Mouse (Mus musculus) forebrain, embryonic 14.5 days (tissue): ENCODE data around the gene Mettl25. TPM values are rescaled to one million over a fixed set of nuclear protein-coding genes. Genes with fewer than 3 reads are reported as not detected.

Experiments
- ATAC-seq: fragments of 200-750 bp; cut with Nextera tagmentation; 2 replicates; pipeline ENCODE4 v1.8.0; 2017; ENCODE audit warnings: mild to moderate bottlenecking, moderate library complexity
- DNase-seq: peaks from one replicate; pipeline ENCODE4 v3.0.0-alpha.2; 2015; ENCODE audit warnings: low spot score
- H3K27ac ChIP-seq: fragments of 300-500 bp; sonication (generic); 2 replicates; pipeline ENCODE4 v1.5.1; 2014; ENCODE audit warnings: low read depth, mild to moderate bottlenecking, control low read depth, low read length, moderate library complexity
- H3K27me3 ChIP-seq: fragments of 300-500 bp; sonication (generic); replicated peaks from 2 replicates; pipeline ENCODE4 v1.6.1; 2014; ENCODE audit warnings: low read length, control low read depth, mixed read lengths; ENCODE audit not compliant: control insufficient read depth, insufficient read depth
- H3K36me3 ChIP-seq: fragments of 300-500 bp; sonication (generic); 2 replicates; pipeline ENCODE4 v1.6.1; 2014; ENCODE audit warnings: low read length, control low read depth; ENCODE audit not compliant: control insufficient read depth, insufficient read depth
- H3K4me1 ChIP-seq: fragments of 300-500 bp; sonication (generic); 2 replicates; pipeline ENCODE4 v1.6.1; 2014; ENCODE audit warnings: antibody characterized with exemption, low read length, control low read depth; ENCODE audit not compliant: control insufficient read depth, insufficient read depth
- H3K4me2 ChIP-seq: fragments of 300-500 bp; sonication (generic); 2 replicates; pipeline ENCODE4 v1.6.1; 2014; ENCODE audit warnings: mild to moderate bottlenecking, control low read depth, low read length
- H3K4me3 ChIP-seq: fragments of 300-500 bp; sonication (generic); 2 replicates; pipeline ENCODE4 v1.5.1; 2014; ENCODE audit warnings: low read depth, low read length, control low read depth
- H3K9ac ChIP-seq: fragments of 300-500 bp; sonication (generic); 2 replicates; pipeline ENCODE4 v1.6.1; 2014; ENCODE audit warnings: mild to moderate bottlenecking, low read length, control low read depth, moderate library complexity
- H3K9me3 ChIP-seq: fragments of 300-500 bp; sonication (generic); replicated peaks from 2 replicates; pipeline ENCODE4 v1.6.1; 2016; ENCODE audit warnings: low read length, control low read depth, mixed read lengths; ENCODE audit not compliant: control insufficient read depth
- WGBS: fragments of 180-500 bp; shearing (Covaris S2); extraction: QIAGEN DNeasy Blood & Tissue Kit; methylation state at CpG from one replicate; pipeline ENCODE4 v1.1.7; 2014; 5-methylcytosine and 5-hydroxymethylcytosine counted together
- polyA plus RNA-seq: library from polyadenylated mRNA; unstranded; fragments of >200 nt; fragmentation: Nextera tagmentation; extraction: Ambion mirVana; gene quantifications from 2 replicates; pipeline ENCODE4 v1.2.1, GENCODE M21; 2014

Gene Mettl25
- polyA plus RNA-seq, 1 experiment from 2014 or later: 14.5 TPM

DNA sequence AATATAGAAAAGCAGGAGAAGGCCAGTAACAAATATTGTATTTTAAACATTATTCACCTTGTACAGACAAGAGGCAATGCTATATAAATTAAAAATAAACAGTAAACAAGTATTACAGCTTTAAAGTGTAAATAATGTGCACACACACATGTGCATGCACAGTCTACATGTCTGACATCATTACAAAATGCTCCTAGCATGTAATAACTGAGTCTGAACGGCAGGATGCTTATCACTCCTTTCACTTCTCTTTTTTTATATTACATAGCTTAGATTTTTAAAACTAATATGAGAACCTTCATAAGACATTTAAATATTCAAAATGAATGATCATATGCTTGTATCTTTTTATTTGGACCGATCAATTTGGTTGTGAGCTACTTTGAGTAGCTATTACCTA lies 77.2 kb downstream of the Mettl25 start:
- DNase-seq (no peak), ATAC-seq (no peak)
- no peaks in the 10 kb centered on the region for H3K27me3 ChIP-seq
- no peak overlapping the region for H3K4me3 ChIP-seq
- no peak overlapping the region for H3K9ac ChIP-seq
- no peaks in the 10 kb centered on the region for H3K4me1 ChIP-seq
- no peaks in the 10 kb centered on the region for H3K9me3 ChIP-seq
- H3K4me2 ChIP-seq: no peak overlapping the region
- H3K36me3 ChIP-seq: no peaks in the 10 kb centered on the region
- 90% methylated on average over 2 of the region's 2 CpGs for WGBS
- no peak overlapping the region for H3K27ac ChIP-seq

DNA sequence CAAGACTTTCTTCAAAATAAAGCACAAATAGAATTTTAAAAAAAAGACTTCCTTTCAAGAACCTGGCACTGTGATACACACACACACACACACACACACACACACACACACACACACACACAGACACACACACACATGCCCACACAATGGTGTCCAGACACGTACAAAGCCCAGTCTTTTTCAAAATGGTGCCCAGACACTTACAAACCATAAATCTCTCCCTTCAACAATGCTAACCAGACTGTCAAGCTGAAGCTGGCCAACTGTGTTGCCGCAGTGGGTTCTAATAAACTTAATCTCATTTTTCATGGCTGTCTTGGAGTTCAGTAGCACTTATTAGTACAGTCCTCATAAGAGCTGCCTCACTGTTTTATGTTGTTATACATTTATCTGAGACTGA lies 80.7 kb downstream of the Mettl25 start:
- Histone ChIP-seq H3K9ac (no peak overlapping the region), H3K27ac (no peak overlapping the region), H3K4me1 (no peaks in the 10 kb centered on the region), H3K36me3 (no peaks in the 10 kb centered on the region), H3K27me3 (no peaks in the 10 kb centered on the region), H3K9me3 (no peaks in the 10 kb centered on the region), H3K4me3 (no peak overlapping the region), H3K4me2 (no peak overlapping the region)
- DNase-seq (no peak), ATAC-seq (no peak)
- WGBS: 72% methylated on average over 2 of the region's 2 CpGs

DNA sequence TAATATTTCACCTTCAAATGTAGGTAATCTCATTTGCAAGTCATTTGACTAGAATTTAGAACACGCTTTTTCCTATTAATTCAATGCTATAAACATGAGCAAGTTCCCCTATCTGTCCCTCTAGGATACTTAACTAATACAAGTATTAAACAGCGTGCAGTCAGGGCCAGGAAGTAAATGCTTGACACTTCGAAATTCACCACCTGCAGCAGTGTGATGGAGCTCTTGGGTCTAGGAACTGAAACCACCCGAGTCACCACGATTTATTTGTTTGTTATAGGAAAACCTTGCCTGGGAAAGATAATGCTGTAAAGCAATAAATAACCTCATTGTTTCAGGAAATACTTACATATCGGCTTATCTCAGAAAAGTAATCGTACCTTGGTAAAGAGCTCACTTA lies 81.1 kb downstream of the Mettl25 start:
- DNase-seq (no peak), ATAC-seq (no peak)
- no peaks in the 10 kb centered on the region for H3K9me3 ChIP-seq
- no peak overlapping the region for H3K9ac ChIP-seq
- no peak overlapping the region for H3K27ac ChIP-seq
- 91% methylated on average over 7 of the region's 7 CpGs for WGBS
- H3K4me3 ChIP-seq: no peak overlapping the region
- H3K4me1 ChIP-seq: no peaks in the 10 kb centered on the region
- no peaks in the 10 kb centered on the region for H3K27me3 ChIP-seq
- no peaks in the 10 kb centered on the region for H3K36me3 ChIP-seq
- H3K4me2 ChIP-seq: no peak overlapping the region

DNA sequence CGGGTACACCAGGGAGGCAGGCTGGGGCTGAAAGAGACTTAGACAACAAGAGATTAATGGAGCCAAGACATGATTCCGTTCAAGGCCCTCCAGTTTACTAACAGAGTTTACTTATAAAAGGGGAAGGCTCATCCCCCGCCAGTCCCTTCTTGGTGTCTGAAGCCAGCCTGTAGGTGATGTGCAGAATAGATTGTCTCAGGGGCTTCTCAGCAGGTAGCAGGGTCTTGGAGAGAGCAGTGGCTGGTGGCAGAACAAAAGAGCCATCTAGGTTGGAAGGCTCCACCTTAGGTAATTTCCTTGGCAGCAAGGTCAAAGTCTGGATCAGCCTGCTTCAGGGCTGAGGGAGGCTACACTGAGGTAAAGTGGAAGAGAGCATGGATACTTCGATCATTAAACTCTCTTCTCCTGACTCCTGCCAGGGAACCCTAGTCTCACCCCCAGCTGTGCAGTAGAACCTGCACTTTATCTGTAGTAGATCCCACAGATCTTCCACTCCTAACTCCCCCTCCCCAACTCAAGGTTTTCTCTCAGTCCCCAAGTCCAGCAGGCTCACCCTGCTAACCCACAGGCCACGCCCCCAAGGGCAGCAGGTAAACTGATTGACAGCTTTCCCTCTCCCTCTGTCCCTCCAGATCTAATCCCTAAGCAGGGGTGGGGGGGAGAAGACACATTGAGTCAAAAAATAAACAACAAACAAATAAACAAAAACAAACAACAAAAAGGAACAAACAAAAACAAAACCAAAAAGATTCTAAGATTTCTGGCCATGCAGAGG lies 87.2 kb downstream of the Mettl25 start:
- ATAC-seq: no peak

DNA sequence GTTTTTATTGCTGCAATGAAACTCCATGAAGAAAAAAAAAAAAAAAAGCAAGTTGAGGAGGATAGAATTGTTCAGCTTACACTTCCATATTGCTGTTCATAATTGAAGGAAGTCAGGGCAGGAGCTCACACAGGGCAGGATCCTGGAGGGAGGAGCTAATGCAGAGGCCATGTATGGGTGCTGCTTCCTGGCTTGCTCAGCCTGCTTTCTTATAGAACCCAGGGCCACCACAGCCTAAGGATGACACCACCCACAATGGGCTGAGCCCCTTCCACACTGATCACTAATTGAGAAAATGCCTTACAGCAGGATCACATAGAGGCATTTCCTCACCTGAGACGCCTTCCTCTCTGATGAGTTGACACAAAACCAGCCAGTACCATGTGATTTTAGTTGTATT lies 95.2 kb downstream of the Mettl25 start:
- Histone ChIP-seq H3K9ac (no peak overlapping the region), H3K9me3 (no peaks in the 10 kb centered on the region), H3K36me3 (no peaks in the 10 kb centered on the region), H3K27ac (no peak overlapping the region), H3K27me3 (no peaks in the 10 kb centered on the region), H3K4me1 (no peaks in the 10 kb centered on the region), H3K4me3 (no peak overlapping the region), H3K4me2 (no peak overlapping the region)
- ATAC-seq (no peak), DNase-seq (no peak)
- WGBS: 100% methylated on average over 1 of the region's 1 CpGs

More for the DNA sequence above, 87.2 kb downstream of the Mettl25 start:
- no peak for DNase-seq
- Histone ChIP-seq H3K9me3 (no peaks in the 10 kb centered on the region), H3K4me3 (no peak overlapping the region), H3K27ac (no peak overlapping the region), H3K36me3 (no peaks in the 10 kb centered on the region), H3K9ac (no peak overlapping the region), H3K4me2 (no peak overlapping the region), H3K27me3 (no peaks in the 10 kb centered on the region), H3K4me1 (no peaks in the 10 kb centered on the region)
- WGBS: 77% methylated on average over 5 of the region's 5 CpGs

DNA sequence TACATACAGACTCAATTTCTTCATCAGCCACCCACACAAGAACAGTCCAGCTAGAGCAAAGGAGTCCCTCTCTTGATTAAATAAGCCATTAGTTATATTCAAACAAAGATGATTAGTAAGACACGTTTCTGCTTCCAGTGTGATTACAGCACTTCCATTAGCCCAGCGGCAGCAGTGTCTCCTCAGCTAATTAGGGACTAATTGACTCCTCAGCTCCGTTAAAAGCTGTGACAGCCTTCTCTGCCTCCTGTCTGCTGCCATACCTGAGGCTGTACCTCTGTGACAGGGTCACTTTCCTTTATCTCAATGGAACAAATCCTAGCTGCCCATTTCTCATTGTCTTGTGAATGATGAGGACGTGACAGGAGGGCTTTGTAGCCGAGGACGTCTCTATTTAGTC lies 99.4 kb downstream of the Mettl25 start:
- Histone ChIP-seq H3K9ac (no peak overlapping the region), H3K4me1 (no peaks in the 10 kb centered on the region), H3K4me2 (no peak overlapping the region), H3K27me3 (no peaks in the 10 kb centered on the region), H3K9me3 (no peaks in the 10 kb centered on the region), H3K4me3 (no peak overlapping the region), H3K27ac (no peak overlapping the region), H3K36me3 (no peaks in the 10 kb centered on the region)
- WGBS: 23% methylated on average over 6 of the region's 6 CpGs
- ATAC-seq: no peak; the same call in 1 of the 2 replicates
- DNase-seq: peak; percentile 33

DNA sequence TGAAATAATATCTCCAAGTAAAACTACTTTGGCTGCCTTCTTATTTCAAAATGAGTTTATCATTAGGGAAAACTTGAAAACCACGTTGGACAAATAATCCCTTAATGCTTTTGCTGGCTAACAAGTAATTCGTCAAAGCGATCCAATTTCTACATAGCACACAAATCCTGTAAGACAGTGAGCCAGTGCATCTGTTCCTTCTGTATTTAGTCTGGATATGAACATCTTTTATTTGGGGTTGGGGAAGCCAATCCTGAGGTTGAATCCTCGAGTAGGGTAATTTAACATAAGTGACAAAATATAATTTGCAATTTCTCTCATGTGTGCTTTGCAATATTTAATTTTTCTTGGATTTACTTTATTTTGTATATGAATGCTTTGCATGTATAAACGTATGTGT lies 102.2 kb downstream of the Mettl25 start:
- peak; percentile 44 for DNase-seq
- H3K27ac ChIP-seq: no peak overlapping the region
- H3K27me3 ChIP-seq: no peaks in the 10 kb centered on the region
- no peak; the same call in 1 of the 2 replicates for ATAC-seq
- H3K9me3 ChIP-seq: no peaks in the 10 kb centered on the region
- H3K4me1 ChIP-seq: no peaks in the 10 kb centered on the region
- 78% methylated on average over 5 of the region's 5 CpGs for WGBS
- H3K36me3 ChIP-seq: no peaks in the 10 kb centered on the region
- no peak overlapping the region for H3K4me3 ChIP-seq
- no peak overlapping the region for H3K9ac ChIP-seq
- H3K4me2 ChIP-seq: no peak overlapping the region

DNA sequence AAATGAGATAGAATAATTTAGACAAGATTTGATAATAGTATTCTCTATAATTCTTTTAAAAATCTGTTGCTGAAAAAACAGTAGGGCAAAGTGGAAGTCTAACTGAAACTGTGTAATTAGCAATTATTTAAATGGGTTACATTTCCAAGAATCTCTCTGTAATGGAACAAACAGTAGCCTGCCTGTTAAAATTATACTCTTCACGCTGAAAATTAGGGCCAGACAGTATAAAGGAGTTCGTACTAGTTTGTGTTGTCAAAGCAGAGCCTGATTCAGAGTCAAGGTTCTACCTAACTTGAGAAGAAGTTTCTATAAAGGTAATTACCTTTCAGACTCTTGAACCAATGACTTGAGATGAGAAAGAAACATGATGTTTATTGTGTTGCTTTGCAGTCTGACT lies 113.4 kb downstream of the Mettl25 start:
- no peak overlapping the region for H3K4me2 ChIP-seq
- no peak overlapping the region for H3K9ac ChIP-seq
- no peak overlapping the region for H3K4me3 ChIP-seq
- peak; percentile 34 for ATAC-seq
- H3K9me3 ChIP-seq: no peaks in the 10 kb centered on the region
- no peak overlapping the region for H3K27ac ChIP-seq
- no peaks in the 10 kb centered on the region for H3K36me3 ChIP-seq
- H3K4me1 ChIP-seq: no peaks in the 10 kb centered on the region
- DNase-seq: peak; percentile 39
- 64% methylated on average over 2 of the region's 2 CpGs for WGBS
- H3K27me3 ChIP-seq: no peaks in the 10 kb centered on the region

DNA sequence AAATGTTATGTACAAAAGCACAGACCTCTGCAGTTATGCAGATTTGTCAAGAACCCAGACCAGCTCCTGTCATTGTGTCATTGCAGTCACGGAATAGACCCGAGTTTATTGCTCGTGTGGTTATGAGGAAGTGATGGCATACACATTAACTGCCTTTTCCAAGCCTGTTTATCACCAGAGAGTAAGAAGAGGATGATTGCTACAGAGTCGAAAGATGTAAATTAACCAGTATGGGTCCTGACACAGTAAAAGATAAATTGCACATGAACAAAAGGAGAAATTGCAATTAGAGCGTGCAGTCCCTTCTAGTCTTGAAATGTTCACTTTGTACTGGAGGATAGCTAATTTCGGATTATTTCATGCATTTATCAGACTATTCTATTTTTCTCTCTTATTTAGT lies 113.8 kb downstream of the Mettl25 start:
- no peak overlapping the region for H3K9ac ChIP-seq
- DNase-seq (no peak), ATAC-seq (peak; percentile 57)
- no peaks in the 10 kb centered on the region for H3K27me3 ChIP-seq
- H3K4me2 ChIP-seq: no peak overlapping the region
- no peaks in the 10 kb centered on the region for H3K4me1 ChIP-seq
- H3K27ac ChIP-seq: no peak overlapping the region
- no peaks in the 10 kb centered on the region for H3K9me3 ChIP-seq
- WGBS: 61% methylated on average over 6 of the region's 6 CpGs
- no peak overlapping the region for H3K4me3 ChIP-seq
- H3K36me3 ChIP-seq: no peaks in the 10 kb centered on the region
